Mouse (Mus musculus): ENCODE data around the gene Ripply2. TPM values are rescaled to one million over a fixed set of nuclear protein-coding genes. Genes with fewer than 3 reads are reported as not detected.

Ripply2 gene
- total RNA-seq, 1 experiment = not detected

DNA sequence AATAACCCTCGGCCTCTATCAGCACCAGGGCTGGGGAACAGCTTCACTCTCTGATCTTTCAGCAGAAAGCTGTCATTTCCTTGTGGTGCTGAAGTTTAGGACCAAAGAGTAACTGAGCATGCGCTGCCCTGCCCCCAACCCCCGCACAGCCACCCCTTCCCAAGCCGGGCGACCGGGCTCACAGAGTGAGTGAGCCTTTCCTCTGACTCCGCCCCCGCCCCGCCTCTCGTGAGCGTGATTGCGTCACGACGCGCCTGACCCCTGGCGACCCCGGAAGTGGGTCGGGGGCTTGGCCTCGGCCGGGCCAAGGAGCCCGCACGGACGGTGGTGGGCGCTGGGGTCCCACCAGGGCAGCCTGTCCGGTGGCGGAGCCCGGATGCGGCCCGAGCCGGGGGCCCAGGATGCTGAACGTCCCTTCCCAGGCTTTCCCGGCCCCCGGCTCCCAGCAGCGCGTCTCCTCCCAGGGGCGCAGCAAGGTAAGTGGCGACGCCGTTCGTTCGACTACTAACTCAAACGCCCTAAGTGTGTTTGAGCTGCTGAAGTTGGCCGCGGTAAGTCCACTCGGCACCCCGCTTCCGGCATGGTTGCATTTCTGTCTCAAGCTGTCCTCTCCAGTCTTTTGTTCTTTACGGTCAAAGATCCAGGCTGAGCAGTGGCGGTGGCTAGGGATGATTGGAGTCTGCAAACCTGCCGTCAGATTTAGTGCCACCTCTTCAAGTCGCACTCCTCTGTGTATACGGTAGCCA is 6.6 kb downstream of the Ripply2 start, which contains the start of gene Cyb5r4:
Cyb5r4 (plus strand) TSS at position 237 of the 746 bp plus-strand sequence.
- TF ChIP-seq MAFK (IDR thresholded peaks at IDR 0.05; ENCODE audit: insufficient read depth, low read depth, low read length) = no peak
- TF ChIP-seq ZC3H11A (IDR thresholded peaks at IDR 0.05; ENCODE audit: borderline replicate concordance, low read depth, low read length) = no peak
- TF ChIP-seq CHD2 (IDR thresholded peaks at IDR 0.05; ENCODE audit: low read depth, low read length) = no peak
- TF ChIP-seq HCFC1 (IDR thresholded peaks at IDR 0.05; ENCODE audit: borderline replicate concordance, insufficient read depth, low read length) = no peak
- no peak for TF ChIP-seq ZNF384 (IDR thresholded peaks at IDR 0.05; ENCODE audit: low read depth, low read length)
- H3K36me3 ChIP-seq (ENCODE audit: control insufficient read depth, insufficient read depth, low read length, poor library complexity, severe bottlenecking) = no peaks in the 10 kb centered on the region
- H3K27ac ChIP-seq (ENCODE audit: insufficient read depth, low read depth, low read length, poor library complexity, severe bottlenecking) = no peak within 1 kb of the TSS
- DNase-seq (ENCODE audit: low read depth, low spot score) = peak; percentile 94
- H3K4me1 ChIP-seq (ENCODE audit: control insufficient read depth in 2 of 2, insufficient read depth in 2 of 2, low read length in 2 of 2, poor library complexity in 1 of 2) = peaks cover 2 to 3% of the 10 kb centered on the region in 2 experiments; a peak in 1 of 4 replicates
- no peaks in the 10 kb centered on the region for H3K9me3 ChIP-seq (ENCODE audit: control insufficient read depth, insufficient read depth, low read depth, low read length)
- peak within 1 kb of the TSS; percentile 79 for H3K9ac ChIP-seq (ENCODE audit: insufficient read depth, low read depth, low read length, poor library complexity, severe bottlenecking)
- in situ Hi-C loops (cut with MboI; ENCODE audit: low sequenced_read_pairs in 2 of 2, unreplicated experiment in 2 of 2) = loop anchor here in 1 of 2 experiments (10.0 kb wide), 1 partner anchor 223 kb away; no protein-coding TSS in a partner anchor
- peak within 1 kb of the TSS; percentile 79 to 90 for H3K4me3 ChIP-seq (ENCODE audit: insufficient read depth in 1 of 2, low read depth in 1 of 2, low read length in 2 of 2, poor library complexity in 1 of 2, severe bottlenecking in 1 of 2)

DNA sequence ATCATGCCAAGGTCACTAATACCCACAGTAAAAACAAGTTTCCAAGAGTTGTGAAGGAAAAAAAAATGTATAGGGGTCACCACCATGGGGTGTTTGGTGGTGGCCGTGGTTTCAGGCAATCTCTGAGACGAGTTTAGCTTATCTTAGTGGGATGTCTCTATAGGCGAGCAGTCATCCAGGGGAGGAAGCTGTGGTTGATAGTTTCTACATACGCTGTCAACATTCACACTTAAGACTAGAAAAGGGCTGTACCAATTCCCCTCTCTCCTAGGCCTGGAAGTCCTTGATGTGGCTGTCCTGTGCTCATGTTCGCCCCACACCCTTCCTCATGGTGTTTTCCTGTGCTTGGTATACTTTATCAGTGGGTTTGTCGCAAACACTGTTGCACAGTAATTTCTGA is 10.4 kb downstream of the Ripply2 start:
- TF ChIP-seq HCFC1 (IDR thresholded peaks at IDR 0.05; ENCODE audit: borderline replicate concordance, insufficient read depth, low read length) (no peak), ZNF384 (IDR thresholded peaks at IDR 0.05; ENCODE audit: low read depth, low read length) (no peak), ZC3H11A (IDR thresholded peaks at IDR 0.05; ENCODE audit: borderline replicate concordance, low read depth, low read length) (no peak), CHD2 (IDR thresholded peaks at IDR 0.05; ENCODE audit: low read depth, low read length) (no peak), MAFK (IDR thresholded peaks at IDR 0.05; ENCODE audit: insufficient read depth, low read depth, low read length) (no peak)
- Histone ChIP-seq H3K4me3 (ENCODE audit: insufficient read depth in 1 of 2, low read depth in 1 of 2, low read length in 2 of 2, poor library complexity in 1 of 2, severe bottlenecking in 1 of 2) (no peak overlapping the region), H3K4me1 (ENCODE audit: control insufficient read depth in 2 of 2, insufficient read depth in 2 of 2, low read length in 2 of 2, poor library complexity in 1 of 2) (peaks cover 2 to 3% of the 10 kb centered on the region in 2 experiments; a peak in 1 of 4 replicates), H3K27ac (ENCODE audit: insufficient read depth, low read depth, low read length, poor library complexity, severe bottlenecking) (no peak overlapping the region), H3K9ac (ENCODE audit: insufficient read depth, low read depth, low read length, poor library complexity, severe bottlenecking) (no peak overlapping the region), H3K36me3 (ENCODE audit: control insufficient read depth, insufficient read depth, low read length, poor library complexity, severe bottlenecking) (no peaks in the 10 kb centered on the region), H3K9me3 (ENCODE audit: control insufficient read depth, insufficient read depth, low read depth, low read length) (no peaks in the 10 kb centered on the region)
- in situ Hi-C loops (cut with MboI; ENCODE audit: low sequenced_read_pairs in 2 of 2, unreplicated experiment in 2 of 2) = loop anchor here in 1 of 2 experiments (10.0 kb wide), 1 partner anchor 219 kb away; no protein-coding TSS in a partner anchor
- DNase-seq (ENCODE audit: low read depth, low spot score) = no peak

DNA sequence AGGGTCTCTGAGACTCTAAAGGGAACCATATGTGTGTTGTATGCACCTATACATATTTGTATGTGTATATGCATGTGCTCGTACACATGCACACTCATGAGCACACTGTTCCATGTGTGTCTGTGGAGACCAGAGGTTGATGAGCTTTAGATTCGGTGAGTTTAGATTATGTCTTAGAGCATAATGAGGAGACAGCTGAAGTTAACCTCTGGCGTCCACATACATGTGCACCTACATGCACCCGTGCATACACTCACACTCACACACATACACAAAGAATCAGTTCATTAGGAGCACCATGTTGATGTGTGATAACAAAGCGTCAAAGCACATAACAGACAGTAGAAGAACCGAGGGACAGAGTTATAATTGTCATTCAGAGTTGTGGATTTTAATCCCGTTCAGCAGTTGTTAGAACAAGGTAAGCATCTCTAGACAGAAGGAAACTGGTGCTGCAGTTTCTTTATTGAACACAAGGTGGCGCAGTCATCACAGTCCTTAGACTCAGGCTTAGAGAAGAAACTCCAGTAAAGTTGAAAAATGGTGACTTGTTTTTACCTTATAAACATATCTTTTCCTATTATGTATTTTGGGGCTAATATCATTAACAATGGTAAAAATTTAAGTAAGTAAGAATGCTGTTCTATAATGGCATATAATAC is 12.2 kb downstream of the Ripply2 start:
- H3K4me1 ChIP-seq (ENCODE audit: control insufficient read depth in 2 of 2, insufficient read depth in 2 of 2, low read length in 2 of 2, poor library complexity in 1 of 2) = peaks cover 2% of the 10 kb centered on the region in 2 experiments; a peak in 1 of 4 replicates
- TF ChIP-seq ZNF384 (IDR thresholded peaks at IDR 0.05; ENCODE audit: low read depth, low read length) (no peak), ZC3H11A (IDR thresholded peaks at IDR 0.05; ENCODE audit: borderline replicate concordance, low read depth, low read length) (peak; percentile 55; the same call in 1 of the 2 replicates)
- no peaks in the 10 kb centered on the region for H3K9me3 ChIP-seq (ENCODE audit: control insufficient read depth, insufficient read depth, low read depth, low read length)
- no peak overlapping the region for H3K27ac ChIP-seq (ENCODE audit: insufficient read depth, low read depth, low read length, poor library complexity, severe bottlenecking)
- no peak overlapping the region for H3K9ac ChIP-seq (ENCODE audit: insufficient read depth, low read depth, low read length, poor library complexity, severe bottlenecking)
- H3K36me3 ChIP-seq (ENCODE audit: control insufficient read depth, insufficient read depth, low read length, poor library complexity, severe bottlenecking) = no peaks in the 10 kb centered on the region
- in situ Hi-C loops (cut with MboI; ENCODE audit: low sequenced_read_pairs in 2 of 2, unreplicated experiment in 2 of 2) = loop anchor here in 1 of 2 experiments (10.0 kb wide), 1 partner anchor 217 kb away; no protein-coding TSS in a partner anchor
- peak; percentile 61 for DNase-seq (ENCODE audit: low read depth, low spot score)
- no peak overlapping the region for H3K4me3 ChIP-seq (ENCODE audit: insufficient read depth in 1 of 2, low read depth in 1 of 2, low read length in 2 of 2, poor library complexity in 1 of 2, severe bottlenecking in 1 of 2)

DNA sequence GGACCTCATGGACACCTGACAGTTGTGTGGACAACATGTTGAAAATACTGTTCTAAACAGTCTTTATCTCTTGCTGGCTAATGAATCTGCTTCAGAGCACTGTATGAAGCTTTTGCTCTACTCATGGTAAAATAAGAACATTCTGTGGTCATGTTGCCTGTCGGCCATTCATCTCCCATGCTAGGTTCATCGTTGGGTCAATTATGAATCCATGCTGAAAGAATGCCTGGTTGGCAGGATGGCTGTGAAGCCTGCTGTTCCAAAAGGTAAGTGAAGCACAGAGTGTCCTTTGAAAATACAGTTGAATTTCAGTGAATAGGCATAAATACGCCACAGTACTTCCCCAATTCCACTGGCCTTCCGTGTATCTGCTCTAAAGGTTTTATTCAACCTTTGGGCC is 16.9 kb downstream of the Ripply2 start:
- in situ Hi-C loops (cut with MboI; ENCODE audit: low sequenced_read_pairs in 2 of 2, unreplicated experiment in 2 of 2) = no loop called here
- H3K27ac ChIP-seq (ENCODE audit: insufficient read depth, low read depth, low read length, poor library complexity, severe bottlenecking) = no peak overlapping the region
- H3K9ac ChIP-seq (ENCODE audit: insufficient read depth, low read depth, low read length, poor library complexity, severe bottlenecking) = no peak overlapping the region
- DNase-seq (ENCODE audit: low read depth, low spot score) = no peak
- no peaks in the 10 kb centered on the region for H3K4me1 ChIP-seq (ENCODE audit: control insufficient read depth in 2 of 2, insufficient read depth in 2 of 2, low read length in 2 of 2, poor library complexity in 1 of 2)
- no peaks in the 10 kb centered on the region for H3K9me3 ChIP-seq (ENCODE audit: control insufficient read depth, insufficient read depth, low read depth, low read length)
- H3K4me3 ChIP-seq (ENCODE audit: insufficient read depth in 1 of 2, low read depth in 1 of 2, low read length in 2 of 2, poor library complexity in 1 of 2, severe bottlenecking in 1 of 2) = no peak overlapping the region
- no peak for TF ChIP-seq HCFC1 (IDR thresholded peaks at IDR 0.05; ENCODE audit: borderline replicate concordance, insufficient read depth, low read length)
- no peak for TF ChIP-seq CHD2 (IDR thresholded peaks at IDR 0.05; ENCODE audit: low read depth, low read length)
- no peak for TF ChIP-seq ZNF384 (IDR thresholded peaks at IDR 0.05; ENCODE audit: low read depth, low read length)
- no peak for TF ChIP-seq ZC3H11A (IDR thresholded peaks at IDR 0.05; ENCODE audit: borderline replicate concordance, low read depth, low read length)
- no peak for TF ChIP-seq MAFK (IDR thresholded peaks at IDR 0.05; ENCODE audit: insufficient read depth, low read depth, low read length)
- peaks cover 2% of the 10 kb centered on the region; the same call in 1 of the 2 replicates for H3K36me3 ChIP-seq (ENCODE audit: control insufficient read depth, insufficient read depth, low read length, poor library complexity, severe bottlenecking)
